Mouse (Mus musculus) liver, postnatal 0 days (tissue): ENCODE measurements at regions not wholly inside any gene's neighbourhood (a gene's known extent, or its start where the extent isn't known, plus 50 kb on each side); places are given as distances from the start of the nearest gene placed in this dataset.

Experiments used
- CTCF ChIP-seq: sonication (generic); IDR thresholded peaks from 2 replicates; pipeline ENCODE4 v1.5.1; 2016; ENCODE audit warnings: antibody characterized with exemption, low read depth
- EP300 ChIP-seq: IDR thresholded peaks from 2 replicates; pipeline ENCODE4 v1.6.1; 2016; ENCODE audit warnings: antibody characterized with exemption, low read depth, mild to moderate bottlenecking

GRCm38 (mm10) chrX:11739565-11739964 lies 411.9 kb downstream of the H2al1j start:
- TF ChIP-seq CTCF: no peak
- TF ChIP-seq EP300: no peak
